Mouse (Mus musculus) midbrain, embryonic 11.5 days (tissue): ENCODE data around the gene Atxn1l. TPM values are rescaled to one million over a fixed set of nuclear protein-coding genes. Genes with fewer than 3 reads are reported as not detected.

Experiments used
- ATAC-seq: fragments of 200-750 bp; cut with Nextera tagmentation; 2 replicates; pipeline ENCODE4 v1.8.0; 2017; ENCODE audit warnings: moderate TSS enrichment, moderate library complexity; ENCODE audit not compliant: low FRiP score
- DNase-seq: peaks from one replicate; pipeline ENCODE4 v3.0.0; 2015; ENCODE audit warnings: low spot score; ENCODE audit errors: missing footprints
- H3K27ac ChIP-seq: fragments of 300-500 bp; sonication (generic); 2 replicates; pipeline ENCODE4 v1.5.1; 2014; ENCODE audit warnings: low read depth, low read length
- H3K27me3 ChIP-seq: fragments of 300-500 bp; sonication (generic); 2 replicates; pipeline ENCODE4 v1.6.1; 2014; ENCODE audit warnings: mild to moderate bottlenecking, low read length, moderate library complexity, mixed read lengths; ENCODE audit not compliant: control insufficient read depth, insufficient read depth
- H3K36me3 ChIP-seq: fragments of 300-500 bp; sonication (generic); 2 replicates; pipeline ENCODE4 v1.6.1; 2014; ENCODE audit warnings: mild to moderate bottlenecking, low read length, moderate library complexity, mixed read lengths; ENCODE audit not compliant: control insufficient read depth, insufficient read depth
- H3K4me1 ChIP-seq: fragments of 300-500 bp; sonication (generic); 2 replicates; pipeline ENCODE4 v1.6.1; 2014; ENCODE audit warnings: low read length; ENCODE audit not compliant: control insufficient read depth, insufficient read depth
- H3K4me2 ChIP-seq: fragments of 300-500 bp; sonication (generic); 2 replicates; pipeline ENCODE4 v1.6.1; 2014; ENCODE audit warnings: mild to moderate bottlenecking, moderate library complexity
- H3K4me3 ChIP-seq: fragments of 300-500 bp; sonication (generic); 2 replicates; pipeline ENCODE4 v1.5.1; 2014; ENCODE audit warnings: low read depth, low read length
- H3K9ac ChIP-seq: fragments of 300-500 bp; sonication (generic); 2 replicates; pipeline ENCODE4 v1.6.1; 2014; ENCODE audit warnings: low read length
- H3K9me3 ChIP-seq: fragments of 300-500 bp; sonication (generic); 2 replicates; pipeline ENCODE4 v1.6.1; 2016; ENCODE audit warnings: low read length; ENCODE audit not compliant: control insufficient read depth
- WGBS: fragments of 180-500 bp; shearing (Covaris S2); extraction: QIAGEN DNeasy Blood & Tissue Kit; methylation state at CpG from one replicate; pipeline ENCODE4 v1.1.7; 2014; 5-methylcytosine and 5-hydroxymethylcytosine counted together
- polyA plus RNA-seq: library from polyadenylated mRNA; unstranded; fragments of >200 nt; fragmentation: Nextera tagmentation; extraction: Ambion mirVana; gene quantifications from 2 replicates; pipeline ENCODE4 v1.2.1, GENCODE M21; 2014

The Atxn1l gene
- 4.9 and 5.4 TPM in 2 replicates for polyA plus RNA-seq

GRCm38 (mm10) chr8:109737237-109738048 is at the start of gene Atxn1l:
Gene Atxn1l, minus strand, starts transcription at chr8:109737739.
- peak; percentile 95 for ATAC-seq
- Histone ChIP-seq H3K36me3 (peaks cover 13% of the 10 kb centered on the region; the same call in 1 of the 2 replicates), H3K4me1 (peaks cover 7% of the 10 kb centered on the region), H3K4me2 (peak within 1 kb of the TSS; percentile 95), H3K9ac (peak within 1 kb of the TSS; percentile 98), H3K4me3 (peak within 1 kb of the TSS; percentile 99), H3K9me3 (no peaks in the 10 kb centered on the region), H3K27me3 (no peaks in the 10 kb centered on the region), H3K27ac (no peak within 1 kb of the TSS)
- DNase-seq, result peak; percentile 100
- 0% methylated on average over 52 of the region's 59 CpGs for WGBS

- no peak for DNase-seq
- no peaks in the 10 kb centered on the region for H3K9me3 ChIP-seq
- ATAC-seq, result no peak
- peaks cover 12% of the 10 kb centered on the region for H3K4me1 ChIP-seq
- no peaks in the 10 kb centered on the region for H3K36me3 ChIP-seq
- H3K4me2 ChIP-seq, result no peak overlapping the region; the same call in 1 of the 2 replicates
- 77% methylated on average over 4 of the region's 4 CpGs for WGBS
- no peaks in the 10 kb centered on the region; the same call in 1 of the 2 replicates for H3K27me3 ChIP-seq
- no peak overlapping the region for H3K27ac ChIP-seq
- no peak overlapping the region for H3K4me3 ChIP-seq
- H3K9ac ChIP-seq, result no peak overlapping the region
Measured at GRCm38 (mm10) chr8:109780548-109780947, 43.0 kb upstream of the Atxn1l start.

GRCm38 (mm10) chr8:109779431-109780228 is 42.1 kb upstream of the Atxn1l start:
- Histone ChIP-seq H3K9ac (peak overlapping the region; percentile 96), H3K27ac (no peak overlapping the region)

GRCm38 (mm10) chr8:109778993-109779421 is 41.5 kb upstream of the Atxn1l start:
- Histone ChIP-seq H3K4me1 (peaks cover 12% of the 10 kb centered on the region), H3K4me2 (peak overlapping the region; percentile 88), H3K9ac (peak overlapping the region; percentile 96), H3K36me3 (no peaks in the 10 kb centered on the region), H3K4me3 (peak overlapping the region; percentile 62), H3K27me3 (no peaks in the 10 kb centered on the region; the same call in 1 of the 2 replicates), H3K27ac (peak overlapping the region; percentile 97), H3K9me3 (no peaks in the 10 kb centered on the region)
- peak; percentile 76 for ATAC-seq
- under 1% methylated on average over 32 of the region's 32 CpGs for WGBS
- DNase-seq, result peak; percentile 97

More at GRCm38 (mm10) chr8:109779431-109780228, 42.1 kb upstream of the Atxn1l start:
- WGBS, result 22% methylated on average over 24 of the region's 24 CpGs
- no peaks in the 10 kb centered on the region; the same call in 1 of the 2 replicates for H3K27me3 ChIP-seq
- H3K4me2 ChIP-seq, result peak overlapping the region; percentile 88
- peaks cover 12% of the 10 kb centered on the region for H3K4me1 ChIP-seq
- ATAC-seq (no peak), DNase-seq (no peak)
- peak overlapping the region; percentile 62 for H3K4me3 ChIP-seq
- H3K36me3 ChIP-seq, result no peaks in the 10 kb centered on the region
- H3K9me3 ChIP-seq, result no peaks in the 10 kb centered on the region

GRCm38 (mm10) chr8:109778280-109778977 is 40.9 kb upstream of the Atxn1l start, which contains the start of gene Ap1g1:
Gene Ap1g1, plus strand, starts transcription at chr8:109778554.
- Histone ChIP-seq H3K27me3 (no peaks in the 10 kb centered on the region; the same call in 1 of the 2 replicates), H3K4me3 (peak within 1 kb of the TSS; percentile 62), H3K9ac (peak within 1 kb of the TSS; percentile 96), H3K4me2 (peak within 1 kb of the TSS; percentile 88), H3K9me3 (no peaks in the 10 kb centered on the region), H3K4me1 (peaks cover 12% of the 10 kb centered on the region), H3K27ac (peak within 1 kb of the TSS; percentile 97), H3K36me3 (no peaks in the 10 kb centered on the region)
- WGBS, result 0% methylated on average over 64 of the region's 64 CpGs
- peak; percentile 99 for ATAC-seq
- DNase-seq, result peak; percentile 99

GRCm38 (mm10) chr8:109777851-109778250 is 40.3 kb upstream of the Atxn1l start:
- no peak overlapping the region for H3K27ac ChIP-seq

GRCm38 (mm10) chr8:109773154-109773553 is 35.6 kb upstream of the Atxn1l start:
- H3K27ac ChIP-seq, result no peak overlapping the region
- no peaks in the 10 kb centered on the region for H3K9me3 ChIP-seq
- DNase-seq, result no peak
- no peak overlapping the region for H3K4me3 ChIP-seq
- H3K4me1 ChIP-seq, result no peaks in the 10 kb centered on the region
- ATAC-seq, result no peak
- no peak overlapping the region for H3K9ac ChIP-seq
- no peaks in the 10 kb centered on the region; the same call in 1 of the 2 replicates for H3K27me3 ChIP-seq
- no peaks in the 10 kb centered on the region for H3K36me3 ChIP-seq
- 53% methylated on average over 3 of the region's 3 CpGs for WGBS
- no peak overlapping the region for H3K4me2 ChIP-seq

More at GRCm38 (mm10) chr8:109777851-109778250, 40.3 kb upstream of the Atxn1l start:
- peak overlapping the region; percentile 62 for H3K4me3 ChIP-seq
- ATAC-seq (peak; percentile 6; the same call in 1 of the 2 replicates), DNase-seq (peak; percentile 87)
- H3K27me3 ChIP-seq, result no peaks in the 10 kb centered on the region; the same call in 1 of the 2 replicates
- no peaks in the 10 kb centered on the region for H3K36me3 ChIP-seq
- H3K4me2 ChIP-seq, result peak overlapping the region; percentile 88
- peak overlapping the region; percentile 96; the same call in 1 of the 2 replicates for H3K9ac ChIP-seq
- H3K4me1 ChIP-seq, result peaks cover 12% of the 10 kb centered on the region
- H3K9me3 ChIP-seq, result no peaks in the 10 kb centered on the region
- 27% methylated on average over 5 of the region's 5 CpGs for WGBS

GRCm38 (mm10) chr8:109766081-109766480 is 28.5 kb upstream of the Atxn1l start:
- no peak overlapping the region for H3K4me2 ChIP-seq
- H3K4me3 ChIP-seq, result no peak overlapping the region
- H3K9ac ChIP-seq, result no peak overlapping the region
- ATAC-seq (no peak), DNase-seq (no peak)
- H3K36me3 ChIP-seq, result no peaks in the 10 kb centered on the region
- H3K4me1 ChIP-seq, result no peaks in the 10 kb centered on the region
- H3K27ac ChIP-seq, result no peak overlapping the region
- 75% methylated on average over 7 of the region's 7 CpGs for WGBS
- no peaks in the 10 kb centered on the region for H3K9me3 ChIP-seq
- no peaks in the 10 kb centered on the region for H3K27me3 ChIP-seq
